In the genomic region with DNA sequence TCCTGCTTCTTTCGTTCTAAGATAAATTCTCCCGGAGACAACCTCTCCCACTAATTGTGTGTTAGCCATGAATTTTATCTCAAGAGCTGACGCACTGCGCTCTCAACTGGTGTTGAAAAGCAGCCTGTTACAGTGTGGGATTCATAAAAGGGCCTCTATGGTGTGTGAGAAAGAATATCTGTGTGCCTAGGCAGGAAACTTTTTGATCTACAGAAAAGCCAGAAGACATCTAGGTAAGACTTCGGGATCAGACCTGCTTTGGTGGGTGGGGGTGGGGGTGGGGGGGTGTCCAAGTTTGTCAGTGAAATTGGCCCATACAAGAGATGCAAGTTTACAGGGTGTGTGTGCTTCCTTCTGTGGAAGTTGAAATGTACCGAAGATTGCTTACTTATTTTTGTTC, we compare ENCODE assay signal across 9 mouse cellular contexts.
DNase-seq lines count a peak whose midpoint lies in the region; ATAC-seq and TF ChIP-seq lines count a peak whose summit lies in the region.
"Had no signal": no experiment of that assay in that cellular context is flagged by ENCODE, and none has a peak within 500 bp of the region (broad histone marks: within the 10 kb centered on the region; RNA-seq: fewer than 3 reads in every experiment).

No protein-coding gene starts in this region.

- 31% methylated on average over 6 of the region's 6 CpGs for WGBS in kidney, embryonic 15.5 days
- 46% methylated on average over 6 of the region's 6 CpGs for WGBS in midbrain, embryonic 12.5 days

- H3K27me3 ChIP-seq in Patski = no peaks in the 10 kb centered on the region
- H3K27me3 ChIP-seq in kidney, embryonic 15.5 days = no peaks in the 10 kb centered on the region
- H3K27me3 ChIP-seq in midbrain, embryonic 12.5 days = no peaks in the 10 kb centered on the region

- 0 out of 2 replicates have a peak, but pooled peaks cover 4% of the 10 kb centered on the region for H3K36me3 ChIP-seq in kidney, embryonic 15.5 days
- H3K36me3 ChIP-seq in midbrain, embryonic 12.5 days = no peaks in the 10 kb centered on the region; the same call in 1 of the 2 replicates

- peak; percentile 22 for DNase-seq in embryo, embryonic 10.5 days (ENCODE audit: low spot score)
- no peak for DNase-seq in embryo, embryonic 9.5 days (ENCODE audit: extremely low spot score)
- no peak for DNase-seq in Patski (ENCODE audit: low read depth, low spot score)
- DNase-seq in heart, adult 9 months (ENCODE audit: low spot score in 2 of 2) = peak; percentile 66 to 70
- DNase-seq in cerebellum, adult 11-12 months = no peak
- no peak for DNase-seq in yolk sac, embryonic 10.5 days (ENCODE audit: low spot score)

- H3K4me2 ChIP-seq in kidney, embryonic 15.5 days = peak overlapping the region; percentile 50
- peak overlapping the region; percentile 42 for H3K4me2 ChIP-seq in midbrain, embryonic 12.5 days (replicated peaks)

- POLR2A ChIA-PET in Patski (lab: Charles Lee) = no interaction called here

- H3K9me3 ChIP-seq in kidney, embryonic 15.5 days (replicated peaks) = no peaks in the 10 kb centered on the region
- no peaks in the 10 kb centered on the region for H3K9me3 ChIP-seq in midbrain, embryonic 12.5 days

- H3K4me1 ChIP-seq in kidney, embryonic 15.5 days = peaks cover 4% of the 10 kb centered on the region
- peaks cover 15% of the 10 kb centered on the region for H3K4me1 ChIP-seq in midbrain, embryonic 12.5 days

- peak overlapping the region; percentile 86 for H3K27ac ChIP-seq in kidney, embryonic 15.5 days
- H3K27ac ChIP-seq in midbrain, embryonic 12.5 days (replicated peaks) = peak overlapping the region; percentile 89
- H3K27ac ChIP-seq: macrophage had no signal

- no peak for TF ChIP-seq CTCF in Patski (IDR thresholded peaks at IDR 0.05)

- CTCF ChIA-PET in Patski (lab: Charles Lee) = interaction anchor here (0.8 kb wide), 1 partner anchor 82 kb away, joined by 3 read pairs; no protein-coding TSS in a partner anchor

- no peak overlapping the region for H3K9ac ChIP-seq in kidney, embryonic 15.5 days
- H3K9ac ChIP-seq in midbrain, embryonic 12.5 days (replicated peaks) = peak overlapping the region; percentile 28; the same call in 1 of the 2 replicates

- peak overlapping the region; percentile 36 for H3K4me3 ChIP-seq in kidney, embryonic 15.5 days (replicated peaks)
- H3K4me3 ChIP-seq in midbrain, embryonic 12.5 days = peak overlapping the region; percentile 31

- ATAC-seq in Patski = peak; percentile 67
- peak; percentile 82 for ATAC-seq in kidney, embryonic 15.5 days (replicated peaks; ENCODE audit: low FRiP score)
- peak; percentile 53; the same call in 1 of the 2 replicates for ATAC-seq in midbrain, embryonic 12.5 days (ENCODE audit: low FRiP score, low read depth)

- in situ Hi-C loops in Patski (cut with MboI; ENCODE audit: low pct_unique_long_range_greater_than_20kb) = no loop called here

Comparison
In these comparisons a context has a peak if more than half of its experiments do, and no peak if none do; other contexts are left out.
1. DNase-seq: peak in embryo, embryonic 10.5 days (single experiment) and heart, adult 9 months (2 of 2); none in embryo, embryonic 9.5 days (single experiment), Patski (single experiment), cerebellum, adult 11-12 months (single experiment) and yolk sac, embryonic 10.5 days (single experiment).
2. Peak in every context shown above with its lines, with median percentiles within 50 percentile points of each other: ATAC-seq.